Mouse (Mus musculus): ENCODE data around the gene Myoz1. TPM values are rescaled to one million over a fixed set of nuclear protein-coding genes. Genes with fewer than 3 reads are reported as not detected.

The Myoz1 gene
- total RNA-seq (2023) = not detected in 2 replicates

GRCm38 (mm10) chr14:20656361-20656760 is at the start of gene Myoz1:
Gene Myoz1 (minus strand): TSS chr14:20656540.

DNA sequence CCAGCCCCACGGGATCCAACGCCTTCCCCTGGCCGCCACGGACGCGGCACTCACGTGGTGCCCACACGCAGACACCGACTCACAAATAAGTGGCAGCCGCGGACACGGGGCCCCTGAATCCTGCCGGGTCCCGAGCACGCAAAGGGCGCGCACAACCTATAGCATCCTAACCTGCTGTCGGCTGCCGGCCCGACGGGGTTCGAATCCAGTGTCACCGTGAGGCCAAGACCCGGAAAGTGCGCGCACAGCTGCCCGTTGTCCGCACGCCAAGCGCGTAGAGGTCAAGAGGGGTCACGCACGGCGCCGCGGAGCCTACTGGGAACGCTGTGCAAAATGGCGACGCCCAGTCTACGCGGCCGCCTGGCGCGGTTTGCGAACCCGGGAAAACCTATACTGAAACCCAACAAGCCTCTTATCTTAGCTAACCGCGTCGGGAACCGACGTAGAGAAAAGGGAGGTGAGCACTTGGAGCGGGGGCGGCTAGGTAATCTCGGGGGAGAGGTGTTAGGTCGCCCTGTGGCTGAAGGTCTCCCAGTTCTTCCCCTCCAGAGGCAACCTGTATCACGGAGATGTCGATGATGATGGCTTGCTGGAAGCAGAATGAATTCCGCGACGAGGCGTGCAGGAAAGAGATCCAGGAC is 46.5 kb upstream of the Myoz1 start, which contains the start of gene Chchd1:
Gene Chchd1 (plus strand): TSS at position 266 of the 641 bp plus-strand sequence.

DNA sequence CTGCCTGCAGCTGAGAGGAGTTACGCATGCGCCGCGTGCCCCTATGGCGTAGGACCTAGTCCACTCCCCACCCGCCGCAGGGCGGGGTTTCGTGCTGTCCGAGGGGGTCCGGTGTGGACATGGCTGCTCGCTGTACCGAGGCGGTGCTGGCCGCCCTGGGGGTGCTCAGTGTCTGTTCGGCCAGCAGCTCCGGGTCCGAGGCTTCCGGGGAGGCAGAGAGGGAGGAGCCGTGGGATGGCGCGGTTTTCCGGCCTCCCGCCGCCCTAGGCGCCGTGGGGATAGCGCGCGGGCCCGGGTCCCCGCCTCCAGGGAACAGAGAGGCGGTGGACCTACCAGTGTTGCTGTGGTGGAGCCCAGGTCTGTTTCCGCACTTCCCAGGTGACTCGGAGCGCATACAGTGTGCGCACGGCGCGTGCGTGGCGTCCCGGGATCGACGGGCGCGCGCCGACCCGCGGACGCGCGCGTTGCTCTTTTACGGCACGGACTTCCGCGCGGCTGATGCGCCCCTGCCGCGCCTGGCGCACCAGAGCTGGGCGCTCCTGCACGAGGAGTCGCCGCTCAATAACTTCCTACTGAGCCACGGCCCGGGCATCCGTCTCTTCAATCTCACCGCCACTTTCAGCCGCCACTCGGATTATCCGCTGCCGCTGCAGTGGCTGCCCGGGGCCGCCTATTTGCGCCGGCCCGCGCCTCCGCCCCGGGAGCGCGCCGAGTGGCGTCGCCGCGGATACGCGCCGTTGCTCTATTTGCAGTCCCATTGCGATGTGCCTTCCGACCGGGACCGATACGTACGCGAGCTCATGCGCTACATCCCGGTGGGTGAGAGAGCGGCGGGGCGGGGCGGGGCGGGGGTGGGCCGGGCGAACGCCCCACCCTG is 38.8 kb upstream of the Myoz1 start, which contains the start of gene Fut11:
Gene Fut11 (plus strand): TSS at position 85 of the 877 bp plus-strand sequence.

DNA sequence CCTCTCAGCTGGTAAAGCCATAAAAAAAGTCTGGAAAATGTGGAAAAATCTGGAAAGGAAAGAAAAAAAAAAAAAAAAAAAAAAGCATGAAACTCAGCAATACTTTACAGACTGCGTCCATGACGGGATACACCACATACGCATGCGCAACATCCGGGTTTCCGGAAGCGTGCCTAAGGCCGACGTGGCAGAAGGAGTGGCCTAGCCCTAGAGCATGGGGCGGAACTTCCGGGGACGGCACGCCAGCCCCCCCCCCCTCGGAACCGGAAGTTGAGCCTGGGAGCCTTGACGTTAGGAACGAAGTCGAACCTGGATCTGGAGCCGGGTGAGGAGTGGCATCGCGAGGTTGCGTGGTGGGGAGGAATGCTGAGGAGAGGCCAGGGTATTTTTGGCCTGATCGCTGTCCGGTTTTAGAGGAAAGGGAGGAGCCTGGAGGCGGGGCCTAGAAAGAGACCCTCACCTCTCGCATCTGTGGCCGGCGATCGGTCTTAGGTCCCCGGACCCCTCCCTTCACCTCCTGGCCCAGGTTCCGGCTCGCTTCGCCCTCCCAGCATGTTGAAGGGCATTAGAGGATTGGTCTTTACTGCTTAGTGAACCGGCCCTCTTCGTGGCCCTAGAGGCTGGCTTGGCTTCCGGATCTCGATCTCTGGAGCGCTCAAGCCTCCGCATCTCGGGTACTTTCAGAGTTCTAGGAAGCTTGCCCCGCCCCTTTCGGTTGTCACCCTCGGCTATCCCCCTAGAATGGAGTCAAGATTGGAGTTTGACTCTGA is 17.9 kb upstream of the Myoz1 start, which contains the start of gene Sec24c:
Gene Sec24c (plus strand): TSS at position 245 of the 770 bp plus-strand sequence.

GRCm38 (mm10) chr14:20668154-20668810 is 11.9 kb upstream of the Myoz1 start, which contains the start of gene Synpo2l:
Gene Synpo2l (minus strand): TSS chr14:20668354.

GRCm38 (mm10) chr14:20640644-20641437 is 15.5 kb downstream of the Myoz1 start, which contains the start of gene Usp54:
Gene Usp54 (minus strand): TSS chr14:20641063.

Other genes starting within 250 kb of the Myoz1 start
- gene Cfap70, start 204.3 kb downstream of the Myoz1 start, total RNA-seq (2023) = not detected in 2 replicates
- 51.9 and 57.8 TPM in 2 replicates for gene Anxa7, start 176.4 kb downstream of the Myoz1 start, total RNA-seq (2023)
- 1.3 and 1.8 TPM in 2 replicates for gene Mss51, start 159.6 kb downstream of the Myoz1 start, total RNA-seq (2023)
- gene Ppp3cb, start 110.0 kb downstream of the Myoz1 start, total RNA-seq (2023) = 37.6 and 37.7 TPM in 2 replicates
- gene Usp54, start 15.5 kb downstream of the Myoz1 start, total RNA-seq (2023) = 2.5 and 2.9 TPM in 2 replicates
- gene Synpo2l, start 11.8 kb upstream of the Myoz1 start, total RNA-seq (2023) = not detected in 2 replicates
- 193 and 233 TPM in 2 replicates for gene Sec24c, start 17.8 kb upstream of the Myoz1 start, total RNA-seq (2023)
- 3.5 and 4.5 TPM in 2 replicates for gene Fut11, start 38.4 kb upstream of the Myoz1 start, total RNA-seq (2023)
- 17.2 and 20.5 TPM in 2 replicates for gene Chchd1, start 46.5 kb upstream of the Myoz1 start, total RNA-seq (2023)
- gene Zswim8, start 51.0 kb upstream of the Myoz1 start, total RNA-seq (2023) = 133 and 198 TPM in 2 replicates
- 31.7 and 32.4 TPM in 2 replicates for gene Ndst2, start 78.0 kb upstream of the Myoz1 start, total RNA-seq (2023)
- gene Camk2g, start 137.5 kb upstream of the Myoz1 start, total RNA-seq (2023) = 59.7 and 70.1 TPM in 2 replicates
- gene Plau, start 180.1 kb upstream of the Myoz1 start, total RNA-seq (2023) = 26.0 and 26.5 TPM in 2 replicates